Mouse (Mus musculus) adrenal gland, postnatal 25 days (tissue): ENCODE measurements around the gene Gm3952. TPM values are rescaled to one million over a fixed set of nuclear protein-coding genes. Genes with fewer than 3 reads are reported as not detected.

Source experiments
- DNase-seq: peaks from one replicate; pipeline ENCODE4 v3.0.0; 2021; ENCODE audit warnings: mixed read lengths
- long read RNA-seq: library from polyadenylated mRNA; stranded (forward); transcript quantifications from one replicate; pipeline ENCODE4 v2.0.0, GENCODE M21; 2021
- total RNA-seq: library from RNA; stranded (reverse); gene quantifications from 2 replicates; pipeline ENCODE4 v1.2.3, GENCODE M21; 2021

The Gm3952 gene
- total RNA-seq, result not detected in 2 replicates
- long read RNA-seq, result 0 reads

- DNase-seq, result no peak
Measured at GRCm38 (mm10) chr8:128798594-128798993, at the start of gene Gm3952. Gene Gm3952 (minus strand): TSS chr8:128798694.

GRCm38 (mm10) chr8:128843749-128844148 is 45.3 kb upstream of the Gm3952 start:
- no peak for DNase-seq

GRCm38 (mm10) chr8:128812521-128812920 is 14.0 kb upstream of the Gm3952 start:
- no peak for DNase-seq

GRCm38 (mm10) chr8:128735692-128736091 is 62.8 kb downstream of the Gm3952 start:
- DNase-seq, result no peak

GRCm38 (mm10) chr8:128734118-128734517 is 64.4 kb downstream of the Gm3952 start:
- DNase-seq, result no peak

GRCm38 (mm10) chr8:128732254-128732653 is 66.2 kb downstream of the Gm3952 start:
- no peak for DNase-seq

- no peak for DNase-seq
Measured at GRCm38 (mm10) chr8:128727213-128727612, 71.3 kb downstream of the Gm3952 start.

GRCm38 (mm10) chr8:128724819-128725218 is 73.7 kb downstream of the Gm3952 start:
- DNase-seq, result no peak

GRCm38 (mm10) chr8:128716184-128716583 is 82.3 kb downstream of the Gm3952 start:
- no peak for DNase-seq

GRCm38 (mm10) chr8:128709261-128709660 is 89.2 kb downstream of the Gm3952 start:
- DNase-seq, result peak; percentile 82

GRCm38 (mm10) chr8:128704836-128705235 is 93.7 kb downstream of the Gm3952 start:
- no peak for DNase-seq

GRCm38 (mm10) chr8:128704376-128704775 is 94.1 kb downstream of the Gm3952 start:
- no peak for DNase-seq

GRCm38 (mm10) chr8:128697945-128698344 is 100.5 kb downstream of the Gm3952 start:
- DNase-seq, result no peak

GRCm38 (mm10) chr8:128696701-128697397 is 101.6 kb downstream of the Gm3952 start:
- DNase-seq, result no peak

Other genes with a start within 250 kb of the Gm3952 start
- gene Itgb1, start 113.0 kb downstream of the Gm3952 start, total RNA-seq, result 286 and 300 TPM in 2 replicates